Mouse (Mus musculus): ENCODE results near the gene Ccdc194. TPM values are rescaled to one million over a fixed set of nuclear protein-coding genes. Genes with fewer than 3 reads are reported as not detected.

The Ccdc194 gene
- polyA plus RNA-seq, 1 experiment from 2014 or later: 0.28 TPM

DNA sequence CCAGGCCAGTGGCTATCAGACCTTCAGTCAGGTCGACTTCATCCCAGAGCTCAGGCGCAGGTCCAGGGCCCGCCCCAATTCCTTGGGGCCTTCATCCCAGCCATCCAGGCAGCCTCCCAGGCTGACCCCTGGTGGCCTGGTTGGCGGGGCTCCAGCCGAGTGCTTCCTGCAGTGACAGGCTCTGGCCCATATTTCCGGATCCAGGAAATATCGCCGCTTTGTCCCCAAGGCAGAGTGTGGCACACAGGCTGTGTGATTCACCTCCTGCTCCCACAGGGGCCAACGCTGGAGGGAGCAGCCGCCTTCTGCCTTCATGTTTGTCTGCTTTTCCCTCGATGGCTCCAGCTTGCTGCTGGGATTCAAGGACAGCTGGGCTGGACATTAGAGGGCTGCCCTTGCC lies 29.0 kb downstream of the Ccdc194 start:
- Histone ChIP-seq H3K36me3 (peaks cover 36% of the 10 kb centered on the region), H3K27me3 (ENCODE audit: low read depth, poor library complexity, severe bottlenecking) (no peaks in the 10 kb centered on the region; the same call in 1 of the 2 replicates), H3K27ac (replicated peaks) (no peak overlapping the region), H3K4me1 (peaks cover 26% of the 10 kb centered on the region), H3K9me3 (replicated peaks) (no peaks in the 10 kb centered on the region), H3K4me3 (no peak overlapping the region)
- DNase-seq (ENCODE audit: low spot score): no peak
- 51% methylated on average over 11 of the region's 11 CpGs for WGBS

DNA sequence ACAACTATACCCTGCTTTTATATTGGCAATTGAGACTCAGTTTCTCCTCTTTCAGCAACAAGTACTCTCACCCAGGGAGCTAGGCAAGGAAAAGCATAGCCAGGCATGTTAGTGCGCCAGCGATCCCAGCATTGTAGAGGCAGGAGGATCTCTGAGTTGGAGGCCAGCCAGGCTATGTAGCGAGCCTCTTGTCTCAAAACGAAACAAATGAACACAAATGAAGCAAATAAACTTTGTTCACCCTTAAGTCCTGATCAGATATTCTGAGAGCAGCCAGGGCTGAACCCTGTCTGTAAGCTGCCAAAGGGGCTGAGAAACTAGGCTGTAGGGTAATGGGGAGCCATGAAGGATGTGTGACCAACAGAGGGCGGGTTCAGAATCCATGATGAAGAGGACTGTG lies 29.7 kb downstream of the Ccdc194 start:
- no peak for DNase-seq (ENCODE audit: low spot score)
- Histone ChIP-seq H3K4me3 (no peak overlapping the region), H3K27ac (replicated peaks) (no peak overlapping the region), H3K4me1 (peaks cover 26% of the 10 kb centered on the region), H3K27me3 (ENCODE audit: low read depth, poor library complexity, severe bottlenecking) (no peaks in the 10 kb centered on the region; the same call in 1 of the 2 replicates), H3K36me3 (peaks cover 42% of the 10 kb centered on the region), H3K9me3 (replicated peaks) (no peaks in the 10 kb centered on the region)
- 93% methylated on average over 5 of the region's 5 CpGs for WGBS

DNA sequence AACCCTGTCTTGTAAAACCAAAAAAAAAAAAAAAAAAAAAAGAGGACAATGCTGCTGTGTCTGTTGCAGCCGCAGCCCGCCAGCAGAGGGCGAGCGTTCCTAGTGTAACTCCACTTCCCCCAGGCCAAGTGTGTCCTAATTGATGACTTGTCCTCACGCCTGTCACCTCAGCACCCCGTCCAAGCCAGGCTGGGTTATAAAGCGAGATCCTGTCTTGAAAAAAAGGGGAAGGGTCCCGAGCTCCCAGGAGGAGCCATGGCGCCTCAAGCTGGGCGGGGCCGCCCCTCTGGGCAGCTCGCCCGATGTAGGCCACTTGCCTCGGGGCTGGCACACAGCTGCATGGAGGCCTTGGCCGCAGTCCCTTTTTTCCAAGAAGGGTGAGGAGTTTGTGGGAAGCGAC lies 30.5 kb downstream of the Ccdc194 start:
- Histone ChIP-seq H3K9me3 (replicated peaks) (no peaks in the 10 kb centered on the region), H3K4me3 (no peak overlapping the region), H3K27ac (replicated peaks) (no peak overlapping the region), H3K27me3 (ENCODE audit: low read depth, poor library complexity, severe bottlenecking) (no peaks in the 10 kb centered on the region; the same call in 1 of the 2 replicates), H3K36me3 (peaks cover 50% of the 10 kb centered on the region), H3K4me1 (peaks cover 28% of the 10 kb centered on the region)
- peak; percentile 80 for DNase-seq (ENCODE audit: low spot score)
- WGBS: 32% methylated on average over 16 of the region's 16 CpGs

GRCm38 (mm10) chr8:71488454-71488853 lies 37.1 kb downstream of the Ccdc194 start:
- Histone ChIP-seq H3K36me3 (peaks cover 50% of the 10 kb centered on the region), H3K27ac (replicated peaks) (peak overlapping the region; percentile 93)
- WGBS: under 1% methylated on average over 22 of the region's 22 CpGs

GRCm38 (mm10) chr8:71487691-71488445 lies 37.6 kb downstream of the Ccdc194 start, which contains the start of gene Gtpbp3:
Gene Gtpbp3, plus strand, starts transcription at chr8:71488103.
- WGBS: under 1% methylated on average over 33 of the region's 33 CpGs
- peaks cover 51% of the 10 kb centered on the region for H3K36me3 ChIP-seq
- peak within 1 kb of the TSS; percentile 93 for H3K4me3 ChIP-seq

More at GRCm38 (mm10) chr8:71488454-71488853, 37.1 kb downstream of the Ccdc194 start:
- DNase-seq (ENCODE audit: low spot score): peak; percentile 87
- Histone ChIP-seq H3K4me1 (peaks cover 47% of the 10 kb centered on the region), H3K9me3 (replicated peaks) (no peaks in the 10 kb centered on the region), H3K27me3 (ENCODE audit: low read depth, poor library complexity, severe bottlenecking) (no peaks in the 10 kb centered on the region; the same call in 1 of the 2 replicates), H3K4me3 (peak overlapping the region; percentile 93)

GRCm38 (mm10) chr8:71486136-71486529 lies 39.4 kb downstream of the Ccdc194 start:
- Histone ChIP-seq H3K4me1 (peaks cover 54% of the 10 kb centered on the region), H3K4me3 (peak overlapping the region; percentile 95), H3K27ac (replicated peaks) (peak overlapping the region; percentile 99), H3K9me3 (replicated peaks) (no peaks in the 10 kb centered on the region), H3K36me3 (peaks cover 51% of the 10 kb centered on the region), H3K27me3 (ENCODE audit: low read depth, poor library complexity, severe bottlenecking) (peaks cover 13% of the 10 kb centered on the region)
- WGBS: 27% methylated on average over 7 of the region's 7 CpGs
- no peak for DNase-seq (ENCODE audit: low spot score)

More at GRCm38 (mm10) chr8:71487691-71488445, 37.6 kb downstream of the Ccdc194 start, which contains the start of gene Gtpbp3:
- DNase-seq (ENCODE audit: low spot score): peak; percentile 79
- no peaks in the 10 kb centered on the region for H3K9me3 ChIP-seq (replicated peaks)
- H3K27me3 ChIP-seq (ENCODE audit: low read depth, poor library complexity, severe bottlenecking): no peaks in the 10 kb centered on the region; the same call in 1 of the 2 replicates
- H3K27ac ChIP-seq (replicated peaks): peak within 1 kb of the TSS; percentile 93
- peaks cover 47% of the 10 kb centered on the region for H3K4me1 ChIP-seq

- Histone ChIP-seq H3K27me3 (ENCODE audit: low read depth, poor library complexity, severe bottlenecking) (peaks cover 20% of the 10 kb centered on the region), H3K4me1 (peaks cover 61% of the 10 kb centered on the region), H3K4me3 (peak within 1 kb of the TSS; percentile 95), H3K36me3 (peaks cover 51% of the 10 kb centered on the region), H3K27ac (replicated peaks) (peak within 1 kb of the TSS; percentile 99), H3K9me3 (replicated peaks) (no peaks in the 10 kb centered on the region)
- DNase-seq (ENCODE audit: low spot score): peak; percentile 88
- 5% methylated on average over 58 of the region's 58 CpGs for WGBS
These were observed 40.1 kb downstream of the Ccdc194 start, which contains the start of gene Ano8 for GRCm38 (mm10) chr8:71485142-71486135. Gene Ano8, minus strand, starts transcription at chr8:71485963.

- H3K4me3 ChIP-seq: peak overlapping the region; percentile 95
- DNase-seq (ENCODE audit: low spot score): no peak
- H3K4me1 ChIP-seq: peaks cover 55% of the 10 kb centered on the region
- 95% methylated on average over 19 of the region's 19 CpGs for WGBS
- peak overlapping the region; percentile 99 for H3K27ac ChIP-seq (replicated peaks)
- H3K27me3 ChIP-seq (ENCODE audit: low read depth, poor library complexity, severe bottlenecking): peaks cover 24% of the 10 kb centered on the region
- H3K9me3 ChIP-seq (replicated peaks): no peaks in the 10 kb centered on the region
- H3K36me3 ChIP-seq: peaks cover 51% of the 10 kb centered on the region
These were observed 40.8 kb downstream of the Ccdc194 start for GRCm38 (mm10) chr8:71484736-71485135.

GRCm38 (mm10) chr8:71483932-71484331 lies 41.6 kb downstream of the Ccdc194 start:
- H3K36me3 ChIP-seq: peaks cover 59% of the 10 kb centered on the region
- H3K4me3 ChIP-seq: peak overlapping the region; percentile 95; the same call in 1 of the 2 replicates
- H3K9me3 ChIP-seq (replicated peaks): no peaks in the 10 kb centered on the region
- 45% methylated on average over 8 of the region's 8 CpGs for WGBS
- H3K27me3 ChIP-seq (ENCODE audit: low read depth, poor library complexity, severe bottlenecking): peaks cover 29% of the 10 kb centered on the region
- H3K4me1 ChIP-seq: peaks cover 47% of the 10 kb centered on the region
- DNase-seq (ENCODE audit: low spot score): no peak
- no peak overlapping the region for H3K27ac ChIP-seq (replicated peaks)

DNA sequence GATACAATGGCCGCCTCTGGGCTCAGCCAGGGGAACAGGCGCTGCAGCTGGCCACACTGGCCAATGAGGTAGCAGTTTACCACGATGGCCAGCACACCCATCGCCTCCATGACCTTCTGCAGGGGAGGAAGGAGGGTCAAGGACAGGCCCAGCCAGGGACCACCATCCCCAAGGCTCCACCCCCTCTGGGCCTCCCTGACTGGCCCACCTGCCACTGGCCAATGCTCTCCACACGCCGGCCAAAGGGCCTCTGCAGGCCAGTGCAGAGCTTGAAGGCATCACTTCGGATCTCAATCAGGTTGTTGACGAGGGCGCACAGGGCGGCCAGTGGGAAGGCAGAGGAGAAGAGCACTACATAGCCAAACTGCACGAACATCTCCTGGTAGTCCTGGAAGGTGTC lies 46.6 kb downstream of the Ccdc194 start:
- Histone ChIP-seq H3K4me1 (peaks cover 44% of the 10 kb centered on the region), H3K27ac (replicated peaks) (no peak overlapping the region), H3K36me3 (peaks cover 77% of the 10 kb centered on the region), H3K27me3 (ENCODE audit: low read depth, poor library complexity, severe bottlenecking) (peaks cover 52% of the 10 kb centered on the region), H3K9me3 (replicated peaks) (no peaks in the 10 kb centered on the region), H3K4me3 (no peak overlapping the region)
- no peak for DNase-seq (ENCODE audit: low spot score)
- WGBS: 91% methylated on average over 11 of the region's 11 CpGs

DNA sequence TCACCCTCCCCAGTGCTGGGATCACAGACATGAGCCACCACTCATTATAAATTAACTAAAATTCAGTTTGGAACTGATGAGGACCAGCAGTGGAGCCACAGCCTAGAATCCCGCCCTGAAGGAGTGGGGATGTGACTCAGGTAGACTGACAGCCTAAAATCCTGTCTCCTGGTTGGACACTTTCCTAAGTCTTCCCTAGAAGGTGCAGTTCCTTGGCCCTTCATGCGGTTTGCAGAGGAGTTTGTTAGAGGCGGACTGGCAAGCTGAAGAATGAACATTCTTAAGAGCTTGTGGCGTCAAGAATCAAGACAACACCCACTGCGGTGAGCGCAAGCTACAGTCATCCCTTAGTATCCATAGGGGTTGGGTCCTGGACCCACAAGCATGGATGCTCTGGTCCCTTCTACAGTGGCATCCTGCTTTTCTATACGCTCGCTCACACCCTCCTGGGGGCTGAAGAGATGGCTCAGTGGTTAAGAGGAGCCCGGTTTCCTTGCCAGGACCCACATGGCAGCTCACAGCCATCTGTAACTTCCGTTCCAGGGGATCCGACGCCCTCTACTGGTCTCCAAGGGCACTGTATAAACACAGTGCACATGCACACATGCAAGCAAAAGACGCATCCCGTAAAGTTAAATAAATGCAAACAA lies 48.2 kb downstream of the Ccdc194 start:
- WGBS: 37% methylated on average over 14 of the region's 14 CpGs
- peak; percentile 50 for DNase-seq (ENCODE audit: low spot score)
- H3K27ac ChIP-seq (replicated peaks): peak overlapping the region; percentile 88
- peaks cover 44% of the 10 kb centered on the region for H3K4me1 ChIP-seq
- peaks cover 51% of the 10 kb centered on the region for H3K27me3 ChIP-seq (ENCODE audit: low read depth, poor library complexity, severe bottlenecking)
- H3K4me3 ChIP-seq: peak overlapping the region; percentile 69
- peaks cover 77% of the 10 kb centered on the region for H3K36me3 ChIP-seq
- H3K9me3 ChIP-seq (replicated peaks): no peaks in the 10 kb centered on the region

Measured in midbrain, embryonic 10.5 days (tissue).